Mouse (Mus musculus) thymus, postnatal 14 days (tissue): Measurements from ENCODE around the gene Klk1b8.
"Not testable (repeated sequence)": the region's sequence is repeated elsewhere in the genome, so short reads cannot be mapped to it uniquely, and the experiment has no call there.

Experiments used
- DNase-seq: peaks from one replicate; pipeline ENCODE4 v3.0.0; 2021

The Klk1b8 gene

GRCm38 (mm10) chr7:43950364-43950763, at the start of gene Klk1b8:
TSS of gene Klk1b8 (plus strand) at chr7:43950664.
- DNase-seq: no peak

- no peak for DNase-seq
Measured at GRCm38 (mm10) chr7:43914821-43915220, 35.6 kb upstream of the Klk1b8 start.

GRCm38 (mm10) chr7:43918426-43918825, 32.0 kb upstream of the Klk1b8 start:
- DNase-seq: no peak

GRCm38 (mm10) chr7:43918871-43919270, 31.6 kb upstream of the Klk1b8 start:
- no peak for DNase-seq

DNA sequence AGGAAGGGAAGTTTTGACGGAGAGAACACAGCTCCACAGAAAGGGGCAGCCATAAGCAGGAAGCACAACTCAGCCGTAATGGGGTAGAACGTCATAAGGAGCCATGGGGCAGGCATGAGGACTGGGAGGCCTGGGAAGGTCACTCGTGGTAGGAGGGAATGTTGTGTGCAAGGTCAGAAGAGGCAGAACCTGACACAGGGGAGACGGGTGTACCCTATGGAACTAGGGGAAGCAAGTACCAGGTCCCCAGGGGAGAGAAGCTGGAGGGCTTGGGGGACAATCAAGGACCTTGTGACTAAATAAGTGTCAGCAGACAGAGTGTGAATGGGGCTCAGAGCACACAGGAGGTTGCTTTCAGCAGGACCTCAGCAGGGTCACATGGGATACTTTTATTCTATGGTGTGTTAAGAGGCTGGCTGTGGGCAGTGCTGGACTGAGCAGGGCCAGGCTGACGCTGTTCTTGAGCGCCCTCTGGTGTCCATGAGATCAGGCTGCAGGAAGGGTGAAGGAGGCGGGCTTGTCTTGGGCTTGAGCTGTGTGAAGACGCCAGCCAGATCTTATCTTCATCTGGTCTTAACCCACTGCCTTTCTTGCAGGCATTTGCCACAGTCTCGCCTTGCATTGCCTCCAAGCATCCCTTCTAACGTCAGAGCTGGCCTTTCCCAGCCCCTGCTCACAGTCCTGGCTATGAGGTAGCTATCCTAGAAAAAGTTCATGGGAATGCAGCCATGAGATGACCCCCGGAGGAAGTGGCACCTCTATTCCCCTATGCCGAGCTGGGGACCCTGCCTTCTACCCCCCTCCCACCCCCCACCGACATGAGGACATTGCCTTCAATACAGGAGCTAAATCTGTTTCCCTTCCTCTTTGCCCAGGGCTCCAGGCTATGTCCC, 30.7 kb upstream of the Klk1b8 start:
- peak; percentile 55 for DNase-seq

DNA sequence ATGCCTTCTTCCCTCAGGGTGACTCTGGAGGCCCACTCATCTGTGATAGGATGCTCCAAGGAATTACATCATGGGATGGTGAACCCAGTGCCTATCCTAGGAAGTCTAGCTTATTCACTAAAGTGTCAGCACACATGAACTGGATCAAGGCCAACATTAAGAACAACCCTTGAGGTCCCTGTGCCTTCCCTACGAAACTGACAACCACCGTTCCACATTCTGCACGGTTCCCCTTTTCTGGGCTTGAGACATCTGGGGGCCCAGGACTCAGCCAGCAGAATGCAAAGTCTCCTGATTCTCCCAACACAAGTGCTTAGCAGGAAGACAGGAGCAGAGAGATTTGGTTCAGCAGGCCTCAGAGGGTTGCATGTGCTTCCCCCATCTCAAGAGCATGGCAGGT, 29.9 kb upstream of the Klk1b8 start:
- DNase-seq: no peak

DNA sequence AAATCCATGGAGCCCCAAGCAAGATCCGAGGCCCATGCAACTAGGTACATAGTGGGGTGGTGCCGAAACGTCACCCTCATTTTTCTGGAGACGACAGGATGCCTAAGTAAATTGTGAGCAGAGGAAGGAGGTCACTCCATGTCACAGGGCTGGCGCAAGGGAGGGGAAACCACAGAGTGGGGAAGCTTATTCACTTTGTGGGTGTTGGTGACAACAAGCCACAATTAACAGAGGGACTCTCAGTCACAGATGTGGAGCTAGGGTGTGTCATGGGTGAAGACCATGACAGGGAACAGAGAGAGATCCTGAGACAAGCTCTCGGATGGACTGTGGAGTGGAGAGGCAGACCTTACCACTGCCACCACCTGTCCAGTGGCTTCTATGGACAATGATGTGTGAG, 29.4 kb upstream of the Klk1b8 start:
- no peak for DNase-seq

- DNase-seq: no peak
Measured at GRCm38 (mm10) chr7:43921941-43922340, 28.5 kb upstream of the Klk1b8 start.

GRCm38 (mm10) chr7:43925985-43926384, 24.5 kb upstream of the Klk1b8 start:
- DNase-seq: no peak

- peak; percentile 24 for DNase-seq
Measured at GRCm38 (mm10) chr7:43928521-43928920, 21.9 kb upstream of the Klk1b8 start.

DNA sequence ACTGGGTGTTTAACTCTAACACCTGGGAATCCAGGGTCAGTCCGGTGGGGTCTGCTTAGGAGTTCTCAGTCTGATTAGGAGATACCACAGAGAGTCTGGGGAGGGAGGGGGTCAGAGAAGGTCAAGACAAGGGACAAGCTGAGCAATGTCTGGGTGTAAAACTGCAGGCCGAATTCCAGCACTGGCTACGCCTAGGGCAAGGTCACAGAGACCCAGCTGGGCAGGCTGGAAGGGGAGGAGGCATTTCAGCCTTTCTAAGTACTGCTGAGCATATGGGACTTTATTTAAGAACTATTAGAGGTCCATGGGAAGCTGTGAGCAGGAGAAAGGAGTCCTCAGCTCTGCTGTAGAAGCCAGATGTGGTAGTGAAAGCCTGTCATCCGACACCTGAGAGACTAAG, 18.1 kb upstream of the Klk1b8 start:
- DNase-seq: no peak

DNA sequence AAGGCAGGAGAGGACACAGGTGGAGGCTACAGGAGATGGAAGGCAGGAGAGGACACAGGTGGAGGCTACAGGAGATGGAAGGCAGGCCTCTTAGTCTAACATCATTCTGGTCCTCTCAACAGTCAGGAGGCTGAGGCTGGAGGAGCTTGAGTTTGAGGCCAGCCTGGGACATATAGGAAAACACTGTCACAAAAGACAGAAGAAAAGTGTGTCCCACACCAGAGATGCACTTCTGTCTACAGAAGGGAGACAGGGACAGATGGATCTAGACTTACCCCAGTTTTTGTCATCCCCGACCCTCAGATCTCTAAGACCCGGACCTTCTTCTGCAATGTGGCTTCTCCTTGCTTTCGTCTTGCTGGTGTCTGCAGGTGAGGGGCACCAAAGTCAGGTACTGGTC, 17.0 kb upstream of the Klk1b8 start, which contains the start of gene Klk15:
TSS of gene Klk15 (plus strand) at position 301 of the 400 bp plus-strand sequence.
- DNase-seq: no peak

GRCm38 (mm10) chr7:43934747-43935146, 15.7 kb upstream of the Klk1b8 start:
- DNase-seq: no peak

- no peak for DNase-seq
Measured at GRCm38 (mm10) chr7:43936551-43936950, 13.9 kb upstream of the Klk1b8 start.

GRCm38 (mm10) chr7:43942293-43942692, 8.2 kb upstream of the Klk1b8 start:
- DNase-seq: not testable (repeated sequence)

- no peak for DNase-seq
Measured at GRCm38 (mm10) chr7:43944727-43945264, 5.7 kb upstream of the Klk1b8 start.

GRCm38 (mm10) chr7:43952703-43953102, 2.2 kb downstream of the Klk1b8 start:
- no peak for DNase-seq

- DNase-seq: no peak
Measured at GRCm38 (mm10) chr7:43966451-43966850, 16.0 kb downstream of the Klk1b8 start, which contains the start of gene Klk1b1. TSS of gene Klk1b1 (plus strand) at chr7:43966751.

DNA sequence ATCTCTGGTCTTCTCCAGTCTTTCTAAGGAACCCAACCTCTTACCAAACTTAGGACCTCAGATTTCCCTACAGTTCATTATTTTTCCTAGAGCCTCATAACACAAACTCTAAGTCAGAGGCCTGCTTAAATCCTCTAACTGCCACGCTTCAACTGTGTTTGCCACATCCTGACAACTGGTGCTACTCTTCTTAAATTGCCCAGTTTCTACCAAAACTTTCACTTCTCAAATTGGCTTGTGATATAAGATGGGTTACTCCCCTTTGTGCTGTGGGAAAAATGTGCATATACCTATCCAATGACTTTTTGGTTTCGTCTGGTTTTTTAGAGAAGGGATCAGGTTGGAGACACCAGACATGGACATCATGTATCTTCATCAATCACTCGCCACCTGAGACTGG, 16.6 kb downstream of the Klk1b8 start:
- DNase-seq: no peak

DNA sequence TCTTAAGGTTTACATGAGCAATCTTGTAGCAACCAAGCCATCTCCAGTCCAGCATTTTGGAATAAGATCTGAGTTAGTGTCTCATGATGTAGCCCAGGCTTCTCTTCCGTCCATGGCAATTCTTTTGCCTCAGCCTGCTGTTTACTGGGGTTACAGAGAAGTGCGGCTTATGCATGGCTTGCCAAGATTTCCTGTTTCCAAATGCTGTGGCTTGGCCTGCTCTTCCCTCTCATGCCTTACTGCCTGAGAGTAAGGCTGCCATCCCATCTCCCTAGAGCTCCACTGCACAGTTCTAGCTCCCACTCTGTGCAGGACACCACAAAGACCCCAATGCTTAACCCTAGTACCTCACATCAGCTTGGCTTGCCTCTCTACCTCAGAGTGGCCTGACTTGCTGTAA, 17.1 kb downstream of the Klk1b8 start:
- no peak for DNase-seq

DNA sequence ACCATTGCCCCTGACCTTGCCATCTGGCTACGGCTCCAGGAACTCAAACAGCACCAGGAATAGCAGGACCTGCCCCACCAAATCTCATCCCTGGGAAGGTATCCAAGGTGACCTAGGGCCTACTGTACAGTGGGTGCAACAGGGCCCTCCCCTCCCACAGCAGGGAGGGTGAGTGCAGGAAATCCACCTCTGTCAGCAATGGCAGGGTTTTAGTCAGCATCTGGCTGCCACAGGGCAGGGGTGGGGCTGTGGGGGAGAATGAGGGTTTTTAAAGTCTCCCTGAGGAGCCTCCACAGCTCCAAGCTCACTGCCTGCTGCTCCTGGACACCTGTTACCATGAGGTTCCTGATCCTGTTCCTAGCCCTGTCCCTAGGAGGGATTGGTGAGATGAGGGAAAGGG, 25.3 kb downstream of the Klk1b8 start, which contains the start of gene Klk1b9:
TSS of gene Klk1b9 (plus strand) at position 301 of the 400 bp plus-strand sequence.
- not testable (repeated sequence) for DNase-seq

GRCm38 (mm10) chr7:43985657-43986056, 35.2 kb downstream of the Klk1b8 start:
- no peak for DNase-seq

DNA sequence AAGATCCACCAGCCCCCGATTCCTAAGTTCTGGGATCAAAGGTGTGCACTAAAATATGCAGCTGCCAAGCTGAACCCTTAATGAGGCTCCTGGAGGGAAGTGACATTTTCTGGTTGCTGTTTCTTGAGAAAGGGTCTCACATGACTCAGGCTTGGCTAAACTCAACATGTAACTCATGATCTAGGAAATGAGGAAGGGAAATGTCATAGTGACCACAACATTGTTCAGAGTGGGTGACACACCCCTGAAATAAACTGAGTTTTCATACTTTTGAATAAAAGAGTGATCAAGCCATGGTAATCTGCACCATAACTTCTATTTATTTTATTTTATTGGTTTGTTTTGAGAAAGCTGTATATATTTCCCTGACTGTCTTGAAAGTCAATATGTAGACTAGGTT, 44.4 kb downstream of the Klk1b8 start:
- not testable (repeated sequence) for DNase-seq

GRCm38 (mm10) chr7:43995577-43995976, 45.1 kb downstream of the Klk1b8 start, which contains the start of gene Klk1b11:
TSS of gene Klk1b11 (plus strand) at chr7:43995877.
- not testable (repeated sequence) for DNase-seq
